Mouse (Mus musculus): ENCODE measurements around the gene Csrnp3. TPM values are rescaled to one million over a fixed set of nuclear protein-coding genes. Genes with fewer than 3 reads are reported as not detected.

The Csrnp3 gene
- polyA plus RNA-seq, 1 experiment from 2014 or later: 0.42 TPM

DNA sequence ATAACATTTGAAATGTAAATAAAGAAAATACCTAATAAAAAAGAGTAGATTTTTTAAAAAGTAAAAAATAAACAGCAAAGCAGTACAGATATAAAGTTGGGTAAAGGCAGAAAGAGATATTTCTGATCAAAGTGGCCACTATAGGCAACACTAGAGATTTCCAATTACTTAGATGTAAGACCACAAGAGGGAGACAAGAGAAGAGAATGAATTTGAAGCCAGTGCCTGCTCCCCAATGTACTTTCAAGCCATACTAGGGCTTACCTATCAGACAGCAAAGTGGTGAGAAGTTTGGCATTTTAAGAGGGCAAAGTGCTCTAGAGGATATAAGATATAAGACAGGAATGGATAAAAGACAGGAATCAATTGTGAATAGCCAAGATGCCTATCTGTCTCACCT lies 195.0 kb downstream of the Csrnp3 start:
- TF ChIP-seq CTCF (IDR thresholded peaks at IDR 0.05; ENCODE audit: low read depth) (peak; percentile 12; the same call in 1 of the 2 replicates), EP300 (optimal IDR thresholded peaks at IDR 0.05) (no peak)
- Histone ChIP-seq H3K4me1 (replicated peaks; ENCODE audit: control insufficient read depth, insufficient read depth) (no peaks in the 10 kb centered on the region), H3K9ac (ENCODE audit: low read length) (no peak overlapping the region), H3K27ac (replicated peaks) (no peak overlapping the region), H3K9me3 (ENCODE audit: control insufficient read depth, low read length) (no peaks in the 10 kb centered on the region), H3K4me3 (ENCODE audit: low read depth, low read length) (no peak overlapping the region), H3K27me3 (ENCODE audit: control insufficient read depth, insufficient read depth, low read length) (no peaks in the 10 kb centered on the region), H3K4me2 (replicated peaks; ENCODE audit: low read depth) (no peak overlapping the region), H3K36me3 (ENCODE audit: control insufficient read depth, insufficient read depth, low read length) (no peaks in the 10 kb centered on the region)
- ATAC-seq (ENCODE audit: low FRiP score, low TSS enrichment): no peak
- DNase-seq (ENCODE audit: low spot score): no peak

DNA sequence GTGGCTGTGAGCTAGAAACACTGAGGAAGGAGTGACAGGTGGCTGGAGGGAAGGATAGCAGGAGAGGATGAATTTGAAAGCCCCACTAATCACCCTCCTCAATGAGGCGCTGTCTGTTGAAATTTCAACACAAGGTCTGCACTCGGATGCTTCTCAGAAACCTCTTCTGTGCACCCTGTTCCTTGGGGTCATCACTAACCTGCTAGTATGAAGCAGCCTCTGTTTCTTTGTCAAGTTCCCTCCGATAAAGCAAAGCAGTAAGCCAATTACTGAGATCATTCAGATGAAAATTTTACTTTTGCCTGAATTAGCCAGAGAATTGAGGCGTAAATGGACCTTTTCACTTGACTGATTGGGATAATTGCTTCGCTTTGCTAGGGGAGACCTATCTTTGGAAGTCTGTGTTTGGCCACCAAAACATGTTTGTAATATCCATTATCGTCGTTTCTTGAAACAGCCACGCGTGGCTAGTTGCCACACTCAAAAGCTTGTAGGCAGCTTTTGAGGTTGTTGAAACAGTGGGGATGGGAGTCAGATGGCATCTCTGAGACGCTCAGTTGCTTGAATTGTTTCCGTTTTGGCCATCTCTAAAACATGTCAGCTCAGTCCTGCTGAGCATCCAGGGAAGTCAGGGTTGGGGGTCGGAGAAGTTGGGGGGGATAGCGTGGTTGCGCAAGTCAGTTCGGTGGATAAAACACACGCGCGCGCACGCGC lies 195.8 kb downstream of the Csrnp3 start:
- TF ChIP-seq EP300 (optimal IDR thresholded peaks at IDR 0.05) (no peak), CTCF (IDR thresholded peaks at IDR 0.05; ENCODE audit: low read depth) (no peak)
- Histone ChIP-seq H3K9ac (ENCODE audit: low read length) (no peak overlapping the region), H3K36me3 (ENCODE audit: control insufficient read depth, insufficient read depth, low read length) (no peaks in the 10 kb centered on the region), H3K4me3 (ENCODE audit: low read depth, low read length) (no peak overlapping the region), H3K27ac (replicated peaks) (no peak overlapping the region), H3K9me3 (ENCODE audit: control insufficient read depth, low read length) (no peaks in the 10 kb centered on the region), H3K4me1 (replicated peaks; ENCODE audit: control insufficient read depth, insufficient read depth) (no peaks in the 10 kb centered on the region), H3K27me3 (ENCODE audit: control insufficient read depth, insufficient read depth, low read length) (no peaks in the 10 kb centered on the region), H3K4me2 (replicated peaks; ENCODE audit: low read depth) (no peak overlapping the region)
- 94% methylated on average over 21 of the region's 21 CpGs for WGBS
- no peak for DNase-seq (ENCODE audit: low spot score)
- no peak for ATAC-seq (ENCODE audit: low FRiP score, low TSS enrichment)

DNA sequence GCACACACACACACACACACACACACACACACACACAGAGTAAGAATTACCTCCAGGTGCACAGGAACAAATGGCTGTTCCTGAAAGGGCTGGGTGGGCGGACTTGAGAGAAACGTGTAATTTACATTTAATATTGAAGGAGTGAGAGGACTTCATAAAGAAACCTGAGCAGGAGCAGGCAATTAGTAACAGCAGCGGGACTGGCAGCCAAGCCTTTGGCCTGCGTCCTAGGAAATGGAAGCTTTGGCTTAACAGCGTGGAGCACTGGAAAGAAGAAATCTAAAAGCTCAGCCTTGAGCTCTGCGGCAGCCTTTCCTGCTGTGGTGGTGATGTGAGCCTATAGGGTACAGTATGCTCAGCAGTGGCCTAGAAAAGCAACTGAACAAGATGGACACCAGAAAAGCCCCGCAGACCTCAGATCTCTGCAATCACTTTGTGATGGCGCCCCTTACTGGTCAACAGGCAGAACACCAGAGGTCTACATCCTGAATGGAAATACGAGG lies 196.4 kb downstream of the Csrnp3 start:
- Histone ChIP-seq H3K36me3 (ENCODE audit: control insufficient read depth, insufficient read depth, low read length) (no peaks in the 10 kb centered on the region), H3K27ac (replicated peaks) (no peak overlapping the region), H3K9me3 (ENCODE audit: control insufficient read depth, low read length) (no peaks in the 10 kb centered on the region), H3K4me3 (ENCODE audit: low read depth, low read length) (no peak overlapping the region), H3K4me1 (replicated peaks; ENCODE audit: control insufficient read depth, insufficient read depth) (no peaks in the 10 kb centered on the region), H3K4me2 (replicated peaks; ENCODE audit: low read depth) (no peak overlapping the region), H3K9ac (ENCODE audit: low read length) (no peak overlapping the region), H3K27me3 (ENCODE audit: control insufficient read depth, insufficient read depth, low read length) (no peaks in the 10 kb centered on the region)
- no peak for DNase-seq (ENCODE audit: low spot score)
- 63% methylated on average over 9 of the region's 9 CpGs for WGBS
- TF ChIP-seq EP300 (optimal IDR thresholded peaks at IDR 0.05) (no peak), CTCF (IDR thresholded peaks at IDR 0.05; ENCODE audit: low read depth) (peak; percentile 60)
- no peak for ATAC-seq (ENCODE audit: low FRiP score, low TSS enrichment)

DNA sequence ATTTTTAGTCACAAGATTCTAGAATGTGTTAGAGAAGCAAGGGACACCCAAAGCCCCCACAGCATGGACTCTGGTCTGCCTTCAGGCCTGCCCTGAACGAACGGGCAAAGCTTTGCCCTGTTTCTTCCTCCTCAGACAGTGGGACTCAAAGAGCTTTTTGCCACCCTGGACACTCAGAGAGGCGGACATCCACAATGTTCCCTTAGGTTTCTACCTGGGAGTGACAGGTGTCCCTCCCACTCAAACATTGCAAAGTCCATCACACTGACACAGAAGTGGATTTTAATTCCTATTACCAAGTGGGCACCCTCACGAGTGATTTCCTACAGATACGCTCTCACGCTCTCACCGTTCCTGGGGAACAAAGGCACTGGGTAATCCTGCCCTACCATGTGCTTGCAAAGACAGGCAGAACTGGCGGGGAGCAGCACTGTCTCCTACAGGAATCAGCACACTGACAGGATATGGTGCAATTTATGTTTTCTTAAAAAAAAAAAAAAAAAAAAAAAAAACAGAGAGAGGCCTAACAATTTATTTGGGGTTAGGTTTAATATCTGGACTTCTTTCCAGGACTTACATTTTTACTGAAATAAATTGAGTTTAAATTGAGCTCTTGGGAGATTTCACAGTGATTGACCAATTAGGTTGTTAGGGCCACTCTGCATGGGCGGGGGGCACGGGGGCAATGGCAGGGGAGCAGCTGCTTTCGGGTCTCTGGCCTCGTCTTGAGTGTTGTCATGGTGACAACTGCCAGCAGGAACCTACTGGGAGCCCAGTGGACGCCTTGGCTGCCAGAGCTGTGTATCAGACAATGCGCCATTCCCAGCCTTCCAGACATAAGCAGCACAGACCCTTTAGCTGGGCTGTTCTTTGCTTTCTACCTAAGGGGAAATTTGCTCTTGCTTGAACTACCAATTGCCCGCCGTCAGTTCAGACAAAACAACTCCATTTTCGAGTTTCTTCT lies 198.2 kb downstream of the Csrnp3 start:
- ATAC-seq (ENCODE audit: low FRiP score, low TSS enrichment): no peak
- H3K27me3 ChIP-seq (ENCODE audit: control insufficient read depth, insufficient read depth, low read length): no peaks in the 10 kb centered on the region
- H3K9ac ChIP-seq (ENCODE audit: low read length): no peak overlapping the region
- 72% methylated on average over 17 of the region's 17 CpGs for WGBS
- no peak overlapping the region for H3K27ac ChIP-seq (replicated peaks)
- TF ChIP-seq CTCF (IDR thresholded peaks at IDR 0.05; ENCODE audit: low read depth): no peak
- TF ChIP-seq EP300 (optimal IDR thresholded peaks at IDR 0.05): no peak
- H3K4me1 ChIP-seq (replicated peaks; ENCODE audit: control insufficient read depth, insufficient read depth): no peaks in the 10 kb centered on the region
- H3K4me3 ChIP-seq (ENCODE audit: low read depth, low read length): no peak overlapping the region
- H3K36me3 ChIP-seq (ENCODE audit: control insufficient read depth, insufficient read depth, low read length): no peaks in the 10 kb centered on the region
- no peak overlapping the region for H3K4me2 ChIP-seq (replicated peaks; ENCODE audit: low read depth)
- no peaks in the 10 kb centered on the region for H3K9me3 ChIP-seq (ENCODE audit: control insufficient read depth, low read length)
- DNase-seq (ENCODE audit: low spot score): no peak

DNA sequence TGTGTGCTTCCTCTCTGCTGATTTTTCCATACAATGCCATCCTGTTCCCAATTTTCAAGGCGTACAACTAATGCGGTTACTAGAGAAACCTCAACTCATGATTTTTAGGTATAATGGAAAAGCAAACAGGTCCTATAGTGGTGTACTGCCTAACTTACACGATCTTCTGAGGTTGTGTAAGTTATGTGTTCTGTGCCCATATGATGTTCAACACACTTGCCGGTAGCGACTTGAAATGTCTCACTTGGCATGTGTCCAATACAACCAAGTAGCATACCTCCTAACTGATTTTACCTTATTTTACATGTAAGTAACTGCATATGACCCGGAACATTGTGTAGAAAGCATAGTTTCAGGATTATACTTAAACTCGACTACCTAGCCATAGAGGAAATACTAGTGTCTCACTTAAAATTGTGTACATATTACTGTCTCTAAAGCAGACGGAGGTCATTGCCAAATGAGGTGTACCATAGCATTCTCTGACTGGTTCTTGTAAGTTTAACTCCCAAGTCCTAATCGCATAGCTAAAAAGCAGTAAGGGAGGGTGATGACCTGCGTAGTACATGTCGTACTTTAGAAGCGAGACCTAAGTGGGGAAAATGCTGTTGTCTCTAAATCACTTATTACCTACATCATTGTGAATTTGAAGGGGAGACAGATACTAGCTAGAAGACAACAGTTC lies 199.0 kb downstream of the Csrnp3 start:
- no peak overlapping the region for H3K4me2 ChIP-seq (replicated peaks; ENCODE audit: low read depth)
- no peaks in the 10 kb centered on the region for H3K27me3 ChIP-seq (ENCODE audit: control insufficient read depth, insufficient read depth, low read length)
- TF ChIP-seq CTCF (IDR thresholded peaks at IDR 0.05; ENCODE audit: low read depth) (no peak), EP300 (optimal IDR thresholded peaks at IDR 0.05) (no peak)
- H3K27ac ChIP-seq (replicated peaks): no peak overlapping the region
- 92% methylated on average over 12 of the region's 12 CpGs for WGBS
- no peak overlapping the region for H3K9ac ChIP-seq (ENCODE audit: low read length)
- H3K9me3 ChIP-seq (ENCODE audit: control insufficient read depth, low read length): no peaks in the 10 kb centered on the region
- ATAC-seq (ENCODE audit: low FRiP score, low TSS enrichment): no peak
- no peaks in the 10 kb centered on the region for H3K36me3 ChIP-seq (ENCODE audit: control insufficient read depth, insufficient read depth, low read length)
- H3K4me3 ChIP-seq (ENCODE audit: low read depth, low read length): no peak overlapping the region
- no peak for DNase-seq (ENCODE audit: low spot score)
- no peaks in the 10 kb centered on the region for H3K4me1 ChIP-seq (replicated peaks; ENCODE audit: control insufficient read depth, insufficient read depth)

All from stomach, postnatal 0 days (tissue).